Mouse (Mus musculus): ENCODE data around the gene Morc2b. TPM values are rescaled to one million over a fixed set of nuclear protein-coding genes. Genes with fewer than 3 reads are reported as not detected.

Gene Morc2b
- polyA plus RNA-seq, 1 experiment from 2014 or later: 0.11 TPM

Other genes with a start within 250 kb of the Morc2b start
- gene Zfp870, start 248.0 kb downstream of the Morc2b start, polyA plus RNA-seq (2015; fragmentation: Nextera tagmentation; extraction: Ambion mirVana): 5.6 and 6.9 TPM in 2 replicates
- gene Cyp4f14, start 222.3 kb downstream of the Morc2b start, polyA plus RNA-seq (2015; fragmentation: Nextera tagmentation; extraction: Ambion mirVana): not detected in 2 replicates
- gene Cyp4f13, start 192.3 kb downstream of the Morc2b start, polyA plus RNA-seq (2015; fragmentation: Nextera tagmentation; extraction: Ambion mirVana): 15.9 and 17.7 TPM in 2 replicates
- 10.5 and 11.2 TPM in 2 replicates for gene Zfp472, start 173.9 kb downstream of the Morc2b start, polyA plus RNA-seq (2015; fragmentation: Nextera tagmentation; extraction: Ambion mirVana)
- gene Zfp952, start 146.6 kb downstream of the Morc2b start, polyA plus RNA-seq (2015; fragmentation: Nextera tagmentation; extraction: Ambion mirVana): 11.7 and 13.7 TPM in 2 replicates
- 13.7 and 13.9 TPM in 2 replicates for gene Zfp763, start 106.3 kb downstream of the Morc2b start, polyA plus RNA-seq (2015; fragmentation: Nextera tagmentation; extraction: Ambion mirVana)
- gene 4921501E09Rik, start 71.6 kb downstream of the Morc2b start, polyA plus RNA-seq (2015; fragmentation: Nextera tagmentation; extraction: Ambion mirVana): not detected in 2 replicates
- gene Zfp563, start 50.4 kb downstream of the Morc2b start, polyA plus RNA-seq (2015; fragmentation: Nextera tagmentation; extraction: Ambion mirVana): 9.4 TPM in 2 replicates
- 0.05 and 0.12 TPM in 2 replicates for gene Olfr55, start 28.8 kb upstream of the Morc2b start, polyA plus RNA-seq (2015; fragmentation: Nextera tagmentation; extraction: Ambion mirVana)
- 0.05 TPM in 1 of 2 replicates, not detected in the other for gene Olfr239, start 51.6 kb upstream of the Morc2b start, polyA plus RNA-seq (2015; fragmentation: Nextera tagmentation; extraction: Ambion mirVana)
- gene Olfr1564, start 82.0 kb upstream of the Morc2b start, polyA plus RNA-seq (2015; fragmentation: Nextera tagmentation; extraction: Ambion mirVana): not detected in 2 replicates
- 16.1 and 16.4 TPM in 2 replicates for gene Zfp955a, start 115.5 kb upstream of the Morc2b start, polyA plus RNA-seq (2015; fragmentation: Nextera tagmentation; extraction: Ambion mirVana)
- gene Olfr63, start 125.0 kb upstream of the Morc2b start, polyA plus RNA-seq (2015; fragmentation: Nextera tagmentation; extraction: Ambion mirVana): 0.03 and 0.12 TPM in 2 replicates
- gene Zfp955b, start 149.9 kb upstream of the Morc2b start, polyA plus RNA-seq (2015; fragmentation: Nextera tagmentation; extraction: Ambion mirVana): 12.8 and 13.6 TPM in 2 replicates
- 7.7 and 9.5 TPM in 2 replicates for gene Zfp81, start 219.2 kb upstream of the Morc2b start, polyA plus RNA-seq (2015; fragmentation: Nextera tagmentation; extraction: Ambion mirVana)